Mouse (Mus musculus): ENCODE data around the gene Kank3. TPM values are rescaled to one million over a fixed set of nuclear protein-coding genes. Genes with fewer than 3 reads are reported as not detected.

Kank3 gene
- polyA plus RNA-seq, 1 experiment from 2014 or later: 49.0 TPM

GRCm38 (mm10) chr17:33825462-33825861 lies 15.1 kb downstream of the Kank3 start:
- Histone ChIP-seq H3K9ac (ENCODE audit: low read depth, low read length) (no peak overlapping the region), H3K27me3 (ENCODE audit: control insufficient read depth, insufficient read depth, low read depth, low read length) (no peaks in the 10 kb centered on the region), H3K27ac (ENCODE audit: low read length) (no peak overlapping the region), H3K4me1 (ENCODE audit: control insufficient read depth, insufficient read depth, low read length) (peaks cover 30% of the 10 kb centered on the region), H3K36me3 (ENCODE audit: control insufficient read depth, insufficient read depth, low read length) (peaks cover 21% of the 10 kb centered on the region; the same call in 1 of the 2 replicates), H3K9me3 (replicated peaks; ENCODE audit: control insufficient read depth, low read length, poor library complexity, severe bottlenecking) (no peaks in the 10 kb centered on the region), H3K4me2 (ENCODE audit: low read length) (peak overlapping the region; percentile 89), H3K4me3 (ENCODE audit: low read depth, low read length) (peak overlapping the region; percentile 80; the same call in 1 of the 2 replicates)
- ATAC-seq: no peak
- WGBS: 88% methylated on average over 8 of the region's 8 CpGs

- peaks cover 18% of the 10 kb centered on the region for H3K36me3 ChIP-seq (ENCODE audit: control insufficient read depth, insufficient read depth, low read length)
- ATAC-seq: no peak
- no peak overlapping the region for H3K4me3 ChIP-seq (ENCODE audit: low read depth, low read length)
- H3K27ac ChIP-seq (ENCODE audit: low read length): no peak overlapping the region
- H3K27me3 ChIP-seq (ENCODE audit: control insufficient read depth, insufficient read depth, low read depth, low read length): no peaks in the 10 kb centered on the region
- H3K4me1 ChIP-seq (ENCODE audit: control insufficient read depth, insufficient read depth, low read length): peaks cover 27% of the 10 kb centered on the region
- no peaks in the 10 kb centered on the region for H3K9me3 ChIP-seq (replicated peaks; ENCODE audit: control insufficient read depth, low read length, poor library complexity, severe bottlenecking)
- H3K9ac ChIP-seq (ENCODE audit: low read depth, low read length): no peak overlapping the region
- under 1% methylated on average over 3 of the region's 3 CpGs for WGBS
- H3K4me2 ChIP-seq (ENCODE audit: low read length): no peak overlapping the region
Observed at GRCm38 (mm10) chr17:33826850-33827249, 16.5 kb downstream of the Kank3 start.

GRCm38 (mm10) chr17:33828892-33829291 lies 18.6 kb downstream of the Kank3 start:
- H3K4me1 ChIP-seq (ENCODE audit: control insufficient read depth, insufficient read depth, low read length): peaks cover 11% of the 10 kb centered on the region
- H3K9ac ChIP-seq (ENCODE audit: low read depth, low read length): no peak overlapping the region
- H3K9me3 ChIP-seq (replicated peaks; ENCODE audit: control insufficient read depth, low read length, poor library complexity, severe bottlenecking): no peaks in the 10 kb centered on the region
- ATAC-seq: no peak
- no peaks in the 10 kb centered on the region for H3K27me3 ChIP-seq (ENCODE audit: control insufficient read depth, insufficient read depth, low read depth, low read length)
- WGBS: 45% methylated on average over 2 of the region's 2 CpGs
- no peak overlapping the region for H3K4me2 ChIP-seq (ENCODE audit: low read length)
- H3K36me3 ChIP-seq (ENCODE audit: control insufficient read depth, insufficient read depth, low read length): peaks cover 20% of the 10 kb centered on the region
- no peak overlapping the region for H3K27ac ChIP-seq (ENCODE audit: low read length)
- no peak overlapping the region for H3K4me3 ChIP-seq (ENCODE audit: low read depth, low read length)

- Histone ChIP-seq H3K4me2 (ENCODE audit: low read length) (no peak overlapping the region), H3K4me1 (ENCODE audit: control insufficient read depth, insufficient read depth, low read length) (peaks cover 11% of the 10 kb centered on the region), H3K9me3 (replicated peaks; ENCODE audit: control insufficient read depth, low read length, poor library complexity, severe bottlenecking) (no peaks in the 10 kb centered on the region), H3K27me3 (ENCODE audit: control insufficient read depth, insufficient read depth, low read depth, low read length) (no peaks in the 10 kb centered on the region), H3K27ac (ENCODE audit: low read length) (no peak overlapping the region), H3K9ac (ENCODE audit: low read depth, low read length) (no peak overlapping the region), H3K4me3 (ENCODE audit: low read depth, low read length) (no peak overlapping the region), H3K36me3 (ENCODE audit: control insufficient read depth, insufficient read depth, low read length) (peaks cover 20% of the 10 kb centered on the region)
- WGBS: 94% methylated on average over 10 of the region's 10 CpGs
- no peak for ATAC-seq
Observed at GRCm38 (mm10) chr17:33829561-33829960, 19.2 kb downstream of the Kank3 start.

GRCm38 (mm10) chr17:33842966-33843795 lies 32.9 kb downstream of the Kank3 start, which contains the start of gene Cd320:
Gene Cd320, plus strand, starts transcription at chr17:33843091.
- 0% methylated on average over 45 of the region's 45 CpGs for WGBS
- peak within 1 kb of the TSS; percentile 69 for H3K4me2 ChIP-seq (ENCODE audit: low read length)
- no peaks in the 10 kb centered on the region for H3K9me3 ChIP-seq (replicated peaks; ENCODE audit: control insufficient read depth, low read length, poor library complexity, severe bottlenecking)
- H3K27ac ChIP-seq (ENCODE audit: low read length): peak within 1 kb of the TSS; percentile 77
- H3K4me1 ChIP-seq (ENCODE audit: control insufficient read depth, insufficient read depth, low read length): peaks cover 17% of the 10 kb centered on the region
- no peaks in the 10 kb centered on the region for H3K27me3 ChIP-seq (ENCODE audit: control insufficient read depth, insufficient read depth, low read depth, low read length)
- ATAC-seq: peak; percentile 96
- peak within 1 kb of the TSS; percentile 62 for H3K4me3 ChIP-seq (ENCODE audit: low read depth, low read length)
- H3K9ac ChIP-seq (ENCODE audit: low read depth, low read length): peak within 1 kb of the TSS; percentile 67
- H3K36me3 ChIP-seq (ENCODE audit: control insufficient read depth, insufficient read depth, low read length): peaks cover 5% of the 10 kb centered on the region

GRCm38 (mm10) chr17:33844196-33844595 lies 33.9 kb downstream of the Kank3 start:
- H3K9ac ChIP-seq (ENCODE audit: low read depth, low read length): 0 out of 2 replicates have a peak overlapping the region, but pooled peaks have one; percentile 8
- H3K36me3 ChIP-seq (ENCODE audit: control insufficient read depth, insufficient read depth, low read length): peaks cover 9% of the 10 kb centered on the region
- H3K4me2 ChIP-seq (ENCODE audit: low read length): peak overlapping the region; percentile 69
- peak overlapping the region; percentile 62; the same call in 1 of the 2 replicates for H3K4me3 ChIP-seq (ENCODE audit: low read depth, low read length)
- WGBS: 82% methylated on average over 1 of the region's 1 CpGs
- H3K9me3 ChIP-seq (replicated peaks; ENCODE audit: control insufficient read depth, low read length, poor library complexity, severe bottlenecking): no peaks in the 10 kb centered on the region
- ATAC-seq: no peak
- no peak overlapping the region for H3K27ac ChIP-seq (ENCODE audit: low read length)
- H3K4me1 ChIP-seq (ENCODE audit: control insufficient read depth, insufficient read depth, low read length): peaks cover 17% of the 10 kb centered on the region
- H3K27me3 ChIP-seq (ENCODE audit: control insufficient read depth, insufficient read depth, low read depth, low read length): no peaks in the 10 kb centered on the region

- Histone ChIP-seq H3K4me1 (ENCODE audit: control insufficient read depth, insufficient read depth, low read length) (peaks cover 17% of the 10 kb centered on the region), H3K9ac (ENCODE audit: low read depth, low read length) (no peak overlapping the region), H3K27ac (ENCODE audit: low read length) (no peak overlapping the region), H3K27me3 (ENCODE audit: control insufficient read depth, insufficient read depth, low read depth, low read length) (no peaks in the 10 kb centered on the region), H3K9me3 (replicated peaks; ENCODE audit: control insufficient read depth, low read length, poor library complexity, severe bottlenecking) (no peaks in the 10 kb centered on the region), H3K4me3 (ENCODE audit: low read depth, low read length) (no peak overlapping the region), H3K36me3 (ENCODE audit: control insufficient read depth, insufficient read depth, low read length) (peaks cover 15% of the 10 kb centered on the region), H3K4me2 (ENCODE audit: low read length) (no peak overlapping the region)
- no peak for ATAC-seq
- 93% methylated on average over 8 of the region's 8 CpGs for WGBS
Observed at GRCm38 (mm10) chr17:33848139-33848538, 37.8 kb downstream of the Kank3 start.

- no peaks in the 10 kb centered on the region for H3K9me3 ChIP-seq (replicated peaks; ENCODE audit: control insufficient read depth, low read length, poor library complexity, severe bottlenecking)
- H3K4me1 ChIP-seq (ENCODE audit: control insufficient read depth, insufficient read depth, low read length): no peaks in the 10 kb centered on the region
- H3K4me3 ChIP-seq (ENCODE audit: low read depth, low read length): no peak overlapping the region
- ATAC-seq: no peak
- no peak overlapping the region for H3K27ac ChIP-seq (ENCODE audit: low read length)
- no peak overlapping the region for H3K4me2 ChIP-seq (ENCODE audit: low read length)
- WGBS: 82% methylated on average over 1 of the region's 1 CpGs
- peaks cover 15% of the 10 kb centered on the region for H3K36me3 ChIP-seq (ENCODE audit: control insufficient read depth, insufficient read depth, low read length)
- no peaks in the 10 kb centered on the region for H3K27me3 ChIP-seq (ENCODE audit: control insufficient read depth, insufficient read depth, low read depth, low read length)
- no peak overlapping the region for H3K9ac ChIP-seq (ENCODE audit: low read depth, low read length)
Observed at GRCm38 (mm10) chr17:33851331-33851730, 41.0 kb downstream of the Kank3 start.

GRCm38 (mm10) chr17:33857816-33858215 lies 47.5 kb downstream of the Kank3 start:
- Histone ChIP-seq H3K4me1 (ENCODE audit: control insufficient read depth, insufficient read depth, low read length) (no peaks in the 10 kb centered on the region), H3K4me2 (ENCODE audit: low read length) (no peak overlapping the region), H3K36me3 (ENCODE audit: control insufficient read depth, insufficient read depth, low read length) (no peaks in the 10 kb centered on the region), H3K27ac (ENCODE audit: low read length) (no peak overlapping the region), H3K4me3 (ENCODE audit: low read depth, low read length) (no peak overlapping the region), H3K9me3 (replicated peaks; ENCODE audit: control insufficient read depth, low read length, poor library complexity, severe bottlenecking) (no peaks in the 10 kb centered on the region), H3K9ac (ENCODE audit: low read depth, low read length) (no peak overlapping the region), H3K27me3 (ENCODE audit: control insufficient read depth, insufficient read depth, low read depth, low read length) (no peaks in the 10 kb centered on the region)
- ATAC-seq: no peak
- 65% methylated on average over 4 of the region's 4 CpGs for WGBS

All from midbrain, embryonic 16.5 days (tissue).